Mouse (Mus musculus) hindbrain, embryonic 12.5 days (tissue): Measurements from ENCODE around the gene Med13. TPM values are rescaled to one million over a fixed set of nuclear protein-coding genes. Genes with fewer than 3 reads are reported as not detected.

Experiments used
- ATAC-seq: fragments of 200-750 bp; cut with Nextera tagmentation; 2 replicates; pipeline ENCODE4 v1.8.0; 2017; ENCODE audit warnings: moderate TSS enrichment; ENCODE audit not compliant: low FRiP score
- H3K27ac ChIP-seq: fragments of 300-500 bp; sonication (generic); 2 replicates; pipeline ENCODE4 v1.5.1; 2016; ENCODE audit warnings: mild to moderate bottlenecking
- H3K27me3 ChIP-seq: fragments of 300-500 bp; sonication (generic); 2 replicates; pipeline ENCODE4 v1.6.1; 2016; ENCODE audit warnings: mild to moderate bottlenecking
- H3K36me3 ChIP-seq: fragments of 300-500 bp; sonication (generic); 2 replicates; pipeline ENCODE4 v1.6.1; 2016; ENCODE audit warnings: mild to moderate bottlenecking
- H3K4me1 ChIP-seq: fragments of 300-500 bp; sonication (generic); 2 replicates; pipeline ENCODE4 v1.6.1; 2016
- H3K4me2 ChIP-seq: fragments of 300-500 bp; sonication (generic); replicated peaks from 2 replicates; pipeline ENCODE4 v1.6.1; 2016; ENCODE audit warnings: mild to moderate bottlenecking
- H3K4me3 ChIP-seq: fragments of 300-500 bp; sonication (generic); 2 replicates; pipeline ENCODE4 v1.5.1; 2016; ENCODE audit warnings: mild to moderate bottlenecking
- H3K9ac ChIP-seq: fragments of 300-500 bp; sonication (generic); 2 replicates; pipeline ENCODE4 v1.6.1; 2016; ENCODE audit warnings: mild to moderate bottlenecking, moderate library complexity
- H3K9me3 ChIP-seq: fragments of 300-500 bp; sonication (generic); replicated peaks from 2 replicates; pipeline ENCODE4 v1.6.1; 2016; ENCODE audit warnings: mild to moderate bottlenecking
- WGBS: fragments of 180-500 bp; shearing (Covaris S2); methylation state at CpG from one replicate; pipeline ENCODE4 v1.1.7; 2016; 5-methylcytosine and 5-hydroxymethylcytosine counted together
- polyA plus RNA-seq: library from polyadenylated mRNA; unstranded; fragments of >200 nt; fragmentation: Nextera tagmentation; extraction: Ambion mirVana; gene quantifications from 2 replicates; pipeline ENCODE4 v1.2.1, GENCODE M21; 2016

Med13 gene
- 11.4 and 15.1 TPM in 2 replicates for polyA plus RNA-seq

- H3K9me3 ChIP-seq, result no peaks in the 10 kb centered on the region
- peak within 1 kb of the TSS; percentile 98 for H3K9ac ChIP-seq
- peaks cover 5% of the 10 kb centered on the region; the same call in 1 of the 2 replicates for H3K36me3 ChIP-seq
- H3K4me1 ChIP-seq, result peaks cover 31% of the 10 kb centered on the region
- peak within 1 kb of the TSS; percentile 99 for H3K27ac ChIP-seq
- under 1% methylated on average over 75 of the region's 81 CpGs for WGBS
- peak within 1 kb of the TSS; percentile 85 for H3K4me2 ChIP-seq
- no peaks in the 10 kb centered on the region for H3K27me3 ChIP-seq
- ATAC-seq, result peak; percentile 62
- peak within 1 kb of the TSS; percentile 84 for H3K4me3 ChIP-seq
Measured at GRCm38 (mm10) chr11:86356854-86357788, at the start of gene Med13. Gene Med13 (minus strand): TSS chr11:86357602.

- no peak overlapping the region for H3K27ac ChIP-seq
- H3K4me2 ChIP-seq, result no peak overlapping the region
- ATAC-seq, result no peak
- no peaks in the 10 kb centered on the region for H3K9me3 ChIP-seq
- no peaks in the 10 kb centered on the region for H3K27me3 ChIP-seq
- WGBS, result 85% methylated on average over 4 of the region's 4 CpGs
- no peak overlapping the region for H3K9ac ChIP-seq
- no peaks in the 10 kb centered on the region for H3K4me1 ChIP-seq
- H3K36me3 ChIP-seq, result no peaks in the 10 kb centered on the region
- no peak overlapping the region for H3K4me3 ChIP-seq
Measured at GRCm38 (mm10) chr11:86404590-86404989, 47.2 kb upstream of the Med13 start.

DNA sequence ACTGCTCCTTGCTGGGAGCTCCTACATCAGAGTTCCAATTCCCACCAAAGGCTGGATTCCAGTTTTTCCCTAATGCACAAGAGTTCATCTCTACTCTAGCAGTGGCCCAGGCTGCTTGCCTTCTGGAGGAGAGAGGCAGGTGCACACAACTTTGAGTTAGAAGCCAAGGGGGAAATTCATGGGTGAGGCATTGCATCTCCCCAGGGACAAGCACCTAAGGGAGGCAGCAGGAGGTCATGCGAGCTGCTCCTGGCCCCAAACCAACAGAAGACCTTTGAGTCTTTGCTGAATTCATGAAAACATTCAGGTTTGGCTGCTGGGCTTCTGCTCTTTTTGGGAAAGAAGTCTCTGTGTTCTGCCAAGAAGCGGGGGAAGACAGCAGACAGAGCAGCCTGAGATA lies 46.4 kb upstream of the Med13 start:
- 88% methylated on average over 2 of the region's 2 CpGs for WGBS

DNA sequence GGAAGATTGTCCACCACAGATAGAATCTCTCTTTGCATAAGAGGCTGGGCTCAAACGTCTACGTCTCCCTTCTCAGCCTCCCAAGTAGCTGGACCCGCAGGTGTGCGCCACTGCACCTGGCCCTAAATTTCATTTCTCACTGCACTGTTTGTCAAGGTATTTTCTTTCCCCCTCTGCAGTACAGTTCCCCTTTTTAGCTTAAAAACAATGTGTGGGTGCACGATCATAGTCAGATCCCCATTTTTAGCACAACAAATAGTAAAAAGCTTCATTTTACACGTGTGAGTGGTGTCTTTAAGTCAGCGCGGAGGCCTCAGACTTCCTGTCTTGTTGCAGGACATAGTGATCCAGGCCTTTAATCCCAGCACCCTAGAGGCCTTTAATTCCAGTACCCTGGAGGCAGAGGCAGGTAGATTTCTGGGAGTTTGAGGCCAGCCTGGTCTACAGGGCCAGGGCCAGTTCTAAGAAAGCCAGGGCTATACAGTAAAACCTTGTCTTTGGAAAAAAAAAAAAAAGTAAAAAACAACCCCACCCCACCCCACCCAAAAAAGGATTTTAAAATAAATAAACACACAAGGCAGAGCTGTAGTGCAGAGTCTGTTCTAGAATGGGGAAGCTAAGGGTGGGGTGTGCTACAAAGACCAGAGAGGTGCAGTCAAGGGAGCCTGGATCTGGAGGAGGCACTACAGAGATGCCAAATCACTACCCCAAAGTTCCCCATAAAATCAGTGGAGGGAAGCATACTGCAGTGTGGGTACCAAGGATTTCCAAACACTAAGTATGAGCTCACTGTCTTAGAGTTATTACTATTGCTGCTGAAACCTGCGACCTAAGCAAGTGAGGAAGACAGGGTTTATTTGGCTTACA lies 42.1 kb upstream of the Med13 start:
- WGBS, result 94% methylated on average over 9 of the region's 9 CpGs
- ATAC-seq, result no peak
- Histone ChIP-seq H3K4me2 (no peak overlapping the region), H3K27me3 (no peaks in the 10 kb centered on the region), H3K9me3 (no peaks in the 10 kb centered on the region), H3K4me1 (peaks cover 9% of the 10 kb centered on the region), H3K27ac (no peak overlapping the region), H3K9ac (no peak overlapping the region), H3K36me3 (no peaks in the 10 kb centered on the region), H3K4me3 (no peak overlapping the region)

More for the DNA sequence above, 46.4 kb upstream of the Med13 start:
- Histone ChIP-seq H3K36me3 (no peaks in the 10 kb centered on the region), H3K4me2 (no peak overlapping the region), H3K27ac (no peak overlapping the region), H3K4me3 (no peak overlapping the region), H3K9ac (no peak overlapping the region), H3K9me3 (no peaks in the 10 kb centered on the region), H3K4me1 (no peaks in the 10 kb centered on the region), H3K27me3 (no peaks in the 10 kb centered on the region)
- no peak for ATAC-seq

DNA sequence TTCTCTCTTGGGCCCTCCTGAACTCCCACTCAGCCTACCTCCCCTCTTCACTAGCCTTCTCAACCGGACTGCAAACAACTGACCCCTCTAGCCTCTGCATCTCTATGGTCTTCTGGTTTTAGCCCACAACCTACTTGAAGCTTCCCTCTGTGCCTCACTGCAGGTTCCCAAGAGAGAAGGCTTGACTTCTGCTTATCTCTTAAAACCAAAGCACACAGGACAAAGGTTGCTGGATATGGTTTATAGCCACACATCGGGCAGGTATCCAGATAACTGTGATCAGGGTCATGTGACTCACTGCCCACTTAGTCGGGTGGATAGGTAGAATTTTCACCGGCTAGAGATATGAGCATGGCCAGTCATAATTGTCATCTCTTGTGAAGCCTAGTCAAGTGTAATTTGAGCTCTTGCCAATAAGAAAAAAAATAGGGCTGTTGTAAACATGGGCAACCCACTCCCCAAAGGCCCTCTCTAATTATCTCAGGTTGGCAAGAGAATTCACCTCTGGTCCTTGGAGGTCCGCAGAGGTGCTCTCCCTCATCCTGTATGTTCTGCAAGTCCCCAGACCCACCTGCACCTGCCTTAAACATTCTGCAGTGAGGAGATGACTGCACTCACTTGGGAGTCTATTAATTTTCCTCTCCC lies 39.7 kb upstream of the Med13 start:
- Histone ChIP-seq H3K4me3 (no peak overlapping the region), H3K27me3 (no peaks in the 10 kb centered on the region), H3K36me3 (no peaks in the 10 kb centered on the region), H3K4me2 (no peak overlapping the region), H3K27ac (no peak overlapping the region), H3K9ac (no peak overlapping the region), H3K4me1 (peaks cover 9% of the 10 kb centered on the region), H3K9me3 (no peaks in the 10 kb centered on the region)
- ATAC-seq, result no peak
- WGBS, result 90% methylated on average over 5 of the region's 5 CpGs

DNA sequence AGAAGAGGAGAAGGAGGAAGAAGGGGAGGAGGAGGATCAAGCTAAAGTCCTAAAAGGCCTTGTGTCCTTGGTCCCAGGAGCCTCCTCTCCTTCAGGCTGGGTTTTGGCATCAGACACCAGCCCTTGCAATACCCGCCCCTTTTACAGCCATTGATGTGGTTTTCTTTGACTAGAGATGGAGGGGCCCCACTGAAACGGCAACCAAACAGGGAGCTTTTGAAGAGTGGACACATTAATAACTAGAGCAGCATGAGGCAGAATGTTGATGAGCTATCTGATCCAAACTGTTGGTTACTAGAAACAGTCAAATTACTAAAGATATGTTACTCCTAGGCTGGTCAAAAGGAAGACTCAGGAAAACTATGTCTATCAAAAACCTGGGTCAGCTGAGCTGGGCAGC lies 39.1 kb upstream of the Med13 start:
- ATAC-seq, result no peak
- no peak overlapping the region for H3K4me3 ChIP-seq
- 37% methylated on average over 2 of the region's 2 CpGs for WGBS
- no peak overlapping the region for H3K27ac ChIP-seq
- H3K36me3 ChIP-seq, result no peaks in the 10 kb centered on the region
- H3K4me2 ChIP-seq, result no peak overlapping the region
- H3K9me3 ChIP-seq, result no peaks in the 10 kb centered on the region
- H3K4me1 ChIP-seq, result peaks cover 9% of the 10 kb centered on the region
- no peaks in the 10 kb centered on the region for H3K27me3 ChIP-seq
- H3K9ac ChIP-seq, result no peak overlapping the region

DNA sequence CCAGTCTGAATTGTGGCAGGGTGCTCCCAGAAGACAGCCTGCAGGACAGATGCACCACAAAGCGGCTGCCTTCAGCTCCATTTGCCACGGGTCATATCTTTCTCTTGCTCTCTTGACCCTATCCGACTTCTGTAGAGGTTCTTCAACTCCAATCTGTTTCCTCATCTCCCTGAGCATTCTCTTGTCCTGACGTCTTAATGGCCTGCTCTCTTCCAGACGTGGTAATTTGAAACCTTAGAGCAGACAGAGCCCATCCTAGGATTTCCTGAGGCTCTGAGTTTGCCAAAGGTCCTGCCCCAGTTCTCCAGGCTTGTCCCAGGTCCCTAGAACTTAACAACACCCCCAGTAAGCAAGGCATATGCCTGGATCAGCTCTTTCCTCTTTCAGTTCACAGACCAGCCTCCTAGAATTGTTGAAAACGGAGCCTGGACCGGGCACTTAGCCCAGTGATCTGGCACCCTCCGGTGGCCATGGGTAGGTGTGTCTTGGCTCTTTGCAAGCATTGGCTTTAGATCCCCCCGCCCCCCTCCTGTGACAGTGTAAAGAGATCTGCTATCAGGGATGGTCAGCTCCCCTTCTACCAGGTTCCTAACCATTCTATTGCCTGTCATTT lies 38.2 kb upstream of the Med13 start:
- H3K4me3 ChIP-seq, result no peak overlapping the region
- H3K36me3 ChIP-seq, result no peaks in the 10 kb centered on the region
- no peak overlapping the region; the same call in 1 of the 2 replicates for H3K9ac ChIP-seq
- no peak overlapping the region for H3K27ac ChIP-seq
- H3K4me1 ChIP-seq, result peaks cover 9% of the 10 kb centered on the region
- 9% methylated on average over 9 of the region's 9 CpGs for WGBS
- H3K4me2 ChIP-seq, result no peak overlapping the region
- ATAC-seq, result no peak
- H3K27me3 ChIP-seq, result no peaks in the 10 kb centered on the region
- no peaks in the 10 kb centered on the region for H3K9me3 ChIP-seq

- no peak for ATAC-seq
- Histone ChIP-seq H3K27ac (no peak overlapping the region), H3K9ac (no peak overlapping the region), H3K27me3 (no peaks in the 10 kb centered on the region), H3K4me3 (no peak overlapping the region), H3K4me1 (peaks cover 9% of the 10 kb centered on the region), H3K36me3 (no peaks in the 10 kb centered on the region), H3K9me3 (no peaks in the 10 kb centered on the region), H3K4me2 (no peak overlapping the region)
- WGBS, result 89% methylated on average over 4 of the region's 4 CpGs
Measured at GRCm38 (mm10) chr11:86395100-86395499, 37.7 kb upstream of the Med13 start.

DNA sequence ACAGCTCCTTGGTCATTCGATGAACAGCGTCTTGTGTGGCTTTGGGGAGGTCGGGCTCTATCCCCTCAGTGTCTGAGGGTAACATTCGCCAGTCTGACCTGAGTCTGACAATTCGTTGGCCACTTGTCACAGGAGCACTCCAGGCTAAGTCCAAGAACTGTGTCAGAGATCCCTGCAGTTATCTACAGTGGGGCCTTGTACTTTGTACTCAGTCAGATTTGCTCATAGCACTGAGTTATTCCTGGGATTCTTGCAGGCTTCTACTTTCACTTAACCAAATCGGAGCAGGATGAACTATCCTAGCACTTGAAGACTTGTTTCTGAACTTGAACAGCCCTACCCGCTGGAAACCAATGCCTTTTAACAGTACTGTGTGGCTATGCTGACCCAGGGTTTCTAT lies 34.3 kb upstream of the Med13 start:
- no peaks in the 10 kb centered on the region for H3K9me3 ChIP-seq
- WGBS, result 88% methylated on average over 7 of the region's 7 CpGs

GRCm38 (mm10) chr11:86390308-86390707 lies 32.9 kb upstream of the Med13 start:
- Histone ChIP-seq H3K4me1 (peaks cover 10% of the 10 kb centered on the region; the same call in 1 of the 2 replicates), H3K27ac (no peak overlapping the region), H3K27me3 (no peaks in the 10 kb centered on the region), H3K9me3 (no peaks in the 10 kb centered on the region), H3K9ac (no peak overlapping the region), H3K36me3 (no peaks in the 10 kb centered on the region), H3K4me3 (no peak overlapping the region), H3K4me2 (no peak overlapping the region)
- WGBS, result 69% methylated on average over 1 of the region's 1 CpGs
- no peak for ATAC-seq

More for the DNA sequence above, 34.3 kb upstream of the Med13 start:
- Histone ChIP-seq H3K4me3 (no peak overlapping the region), H3K4me1 (peaks cover 16% of the 10 kb centered on the region), H3K27me3 (no peaks in the 10 kb centered on the region), H3K36me3 (no peaks in the 10 kb centered on the region), H3K27ac (no peak overlapping the region), H3K9ac (no peak overlapping the region), H3K4me2 (no peak overlapping the region)
- ATAC-seq, result no peak

DNA sequence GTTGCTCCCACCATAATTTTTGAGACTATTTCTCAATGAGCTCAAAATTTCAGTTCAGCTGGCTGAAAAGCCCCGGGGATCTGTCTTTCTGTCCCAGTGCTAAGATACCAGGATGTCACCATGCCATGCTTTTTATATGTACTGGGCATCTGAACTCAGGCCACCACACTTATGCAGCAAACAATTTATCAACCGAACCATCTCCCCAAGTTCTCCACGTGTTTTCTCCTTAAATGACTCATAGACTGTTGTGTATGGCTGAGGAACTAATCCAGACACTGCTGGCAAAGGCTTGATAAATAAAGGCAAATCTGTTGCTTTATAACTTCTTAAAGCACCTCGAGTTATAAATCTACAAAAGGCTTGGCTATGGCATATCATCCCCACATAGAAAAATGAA lies 32.1 kb upstream of the Med13 start:
- H3K27ac ChIP-seq, result no peak overlapping the region
- H3K36me3 ChIP-seq, result no peaks in the 10 kb centered on the region
- no peaks in the 10 kb centered on the region for H3K27me3 ChIP-seq
- peaks cover 10% of the 10 kb centered on the region; the same call in 1 of the 2 replicates for H3K4me1 ChIP-seq
- no peak overlapping the region for H3K4me3 ChIP-seq
- H3K4me2 ChIP-seq, result no peak overlapping the region
- H3K9me3 ChIP-seq, result no peaks in the 10 kb centered on the region
- 84% methylated on average over 4 of the region's 4 CpGs for WGBS
- no peak overlapping the region for H3K9ac ChIP-seq
- ATAC-seq, result no peak
